Mouse (Mus musculus): Measurements from ENCODE around the gene Eif3k.

Eif3k gene

DNA sequence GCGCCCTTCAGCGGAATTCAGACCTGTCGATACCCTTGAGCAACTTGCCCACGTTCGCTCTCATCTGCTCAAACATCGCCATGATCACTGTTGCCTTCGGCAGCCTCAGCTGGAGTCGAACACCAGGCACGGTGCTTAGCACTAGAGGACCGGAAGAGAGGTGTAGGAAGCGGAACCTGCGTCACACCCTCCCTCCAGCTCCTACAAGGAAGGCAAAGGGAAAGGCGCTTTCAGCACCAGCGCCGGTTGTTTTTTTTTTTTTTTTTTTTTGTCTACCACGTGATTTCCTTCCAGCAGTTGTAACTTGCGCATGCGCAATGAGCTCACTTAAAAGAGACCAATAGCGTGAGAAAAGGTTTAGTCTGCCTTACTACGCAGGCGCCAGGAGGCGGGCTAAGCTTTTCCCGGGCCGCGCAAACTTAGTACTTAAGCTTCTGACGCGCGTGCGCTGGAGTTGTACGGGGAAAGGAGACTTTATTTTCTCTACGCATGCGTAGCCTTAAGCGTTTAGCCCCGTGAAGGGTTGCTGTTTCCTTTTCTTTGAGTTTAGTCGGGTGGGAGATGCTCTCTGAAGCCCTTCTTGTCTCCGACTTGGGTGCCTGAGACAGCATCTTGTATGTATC lies at the start of gene Eif3k, which contains the start of gene Map4k1:
TSS of gene Eif3k (minus strand) at position 214 of the 623 bp plus-strand sequence.
TSS of gene Map4k1 (plus strand) at position 400 of the 623 bp plus-strand sequence.
- DNase-seq: peak; percentile 99

DNA sequence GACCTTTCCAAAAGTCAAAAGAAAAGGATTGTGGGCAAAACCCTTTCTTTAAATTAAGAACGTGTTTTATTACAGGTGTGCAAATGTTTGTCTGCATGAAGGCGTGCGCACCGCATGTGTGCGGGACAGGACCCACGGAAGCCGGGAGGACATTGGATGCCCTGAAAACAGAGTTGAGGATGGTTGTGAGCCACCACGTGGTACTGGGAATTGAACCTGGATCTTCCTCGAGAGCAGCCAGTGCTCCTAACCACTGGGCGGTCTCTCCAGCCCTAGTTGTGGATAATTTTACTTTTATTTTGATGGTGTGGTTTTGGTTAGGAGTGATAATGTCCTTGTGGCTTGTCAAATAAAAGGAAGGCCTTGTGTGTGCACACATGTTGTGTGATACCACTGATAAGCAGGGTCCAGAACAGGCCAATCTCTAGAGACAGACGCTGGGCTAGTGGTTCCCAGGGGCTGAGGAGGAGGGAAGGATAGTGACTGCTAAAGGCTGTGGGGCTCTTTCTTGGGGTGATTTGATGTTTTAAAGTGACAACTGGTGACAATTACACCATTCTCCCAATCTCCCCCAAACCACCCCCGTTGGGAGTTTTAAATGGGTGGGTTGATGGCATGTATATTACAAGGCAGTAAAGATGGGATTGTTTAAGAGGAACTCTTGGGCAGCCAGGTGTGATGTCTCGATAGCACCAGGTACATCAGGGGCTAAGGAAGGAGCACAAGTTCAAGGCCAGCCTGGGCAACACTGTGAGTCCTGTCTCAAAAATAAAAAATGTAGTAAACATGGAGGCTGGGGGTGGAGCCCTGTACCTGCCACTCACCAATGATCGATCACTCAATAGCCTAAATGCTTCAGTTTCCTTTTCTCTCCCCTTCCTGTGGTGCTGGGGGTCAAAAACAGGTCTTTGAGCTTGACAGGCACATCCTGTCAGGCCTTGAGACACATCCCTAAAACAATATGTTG lies 48.3 kb upstream of the Eif3k start:
- DNase-seq: no peak

DNA sequence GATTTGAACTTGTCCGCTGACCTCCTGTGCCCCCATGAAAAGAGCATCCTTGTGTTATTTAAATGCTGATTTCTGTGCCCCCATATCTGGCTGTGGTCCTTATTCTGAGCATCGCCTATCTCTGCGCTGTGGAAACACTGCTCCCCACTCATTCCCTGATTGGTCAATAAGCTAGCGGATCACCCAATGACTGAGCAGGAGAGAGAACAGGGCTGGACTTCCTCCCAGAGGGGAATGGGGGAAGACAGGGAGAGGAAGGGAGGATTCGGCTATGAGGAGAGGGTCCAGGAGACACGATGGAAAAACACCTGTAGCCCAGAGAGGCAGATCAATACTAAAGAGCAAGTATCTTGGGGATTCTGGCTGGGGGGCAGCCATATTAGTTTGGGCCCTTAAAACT lies 47.1 kb upstream of the Eif3k start:
- no peak for DNase-seq

DNA sequence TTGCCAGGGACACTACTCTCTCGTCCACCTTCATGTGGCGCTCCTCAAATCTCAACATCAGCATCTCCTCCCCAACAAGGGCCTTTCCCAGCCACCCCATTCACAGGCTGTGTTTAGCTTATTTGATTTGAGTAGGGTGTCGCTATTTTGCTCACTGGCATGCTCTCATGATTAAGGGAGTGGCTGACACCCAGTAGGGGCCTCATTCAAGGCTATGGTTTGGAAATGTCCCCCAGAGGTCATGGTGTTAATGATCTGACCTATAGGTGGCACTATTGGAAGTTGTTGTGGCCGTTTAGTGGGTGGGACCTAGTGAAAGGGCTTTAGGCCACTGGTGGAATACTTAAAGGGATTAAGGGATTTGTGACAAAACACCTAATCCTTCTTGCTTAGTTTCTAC lies 45.1 kb upstream of the Eif3k start:
- no peak for DNase-seq

DNA sequence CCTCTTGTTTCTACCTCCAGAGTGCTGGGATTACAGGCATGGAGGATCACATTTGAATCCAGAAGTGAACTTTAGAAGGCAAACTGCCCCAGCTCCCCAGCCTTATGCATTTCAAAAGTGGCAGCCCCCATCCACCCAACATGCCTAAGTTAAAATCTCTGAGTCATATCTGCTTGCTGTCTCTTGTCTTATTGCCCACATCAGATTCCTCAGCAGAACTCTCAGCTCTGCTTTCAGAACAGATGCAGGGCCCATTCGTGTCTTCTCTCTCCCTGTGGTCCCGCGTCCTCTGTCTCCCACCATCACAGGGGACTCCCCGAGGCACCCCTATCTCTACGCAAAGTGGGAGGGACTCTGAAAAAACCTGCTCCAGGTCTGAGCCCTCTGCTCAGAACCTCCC lies 44.5 kb upstream of the Eif3k start:
- DNase-seq: no peak

DNA sequence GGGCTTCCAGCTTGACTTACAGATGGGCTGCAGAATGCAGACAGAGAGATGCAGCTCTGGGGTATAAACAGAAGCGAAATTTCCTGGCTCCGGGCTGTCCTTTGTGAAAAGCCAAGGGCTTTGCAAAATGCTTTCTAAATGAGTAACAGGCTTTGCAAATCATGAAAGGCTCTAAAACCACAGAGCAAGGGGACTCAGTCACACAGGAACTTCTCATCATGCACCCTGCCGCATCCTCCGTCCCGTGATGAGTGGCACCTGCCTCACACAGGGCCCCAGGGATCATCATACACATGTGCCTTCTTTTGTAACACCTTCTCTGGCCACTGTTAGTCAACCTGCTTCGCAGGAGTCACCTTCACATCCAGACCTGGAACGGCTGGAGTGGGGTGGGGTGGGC lies 43.9 kb upstream of the Eif3k start:
- no peak for DNase-seq

DNA sequence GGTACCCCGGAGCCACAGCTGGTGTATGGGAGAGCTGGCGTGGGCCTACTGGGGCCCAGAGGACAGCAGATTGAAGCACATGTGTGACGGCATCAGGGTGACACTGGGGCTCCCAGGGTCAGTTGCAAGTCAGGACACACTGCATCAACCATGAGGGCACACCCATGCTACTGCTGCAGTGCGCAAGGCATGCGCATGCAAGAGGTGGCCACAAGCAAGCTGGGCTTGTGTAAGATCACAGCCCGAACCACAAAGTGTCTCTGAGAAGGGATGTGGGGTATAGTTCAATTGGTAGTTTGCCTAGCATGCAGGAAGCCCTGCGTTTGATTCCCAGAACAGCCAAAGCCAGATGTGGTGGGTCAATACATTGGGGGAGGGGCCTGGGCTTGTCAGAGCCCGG lies 41.9 kb upstream of the Eif3k start:
- no peak for DNase-seq

DNA sequence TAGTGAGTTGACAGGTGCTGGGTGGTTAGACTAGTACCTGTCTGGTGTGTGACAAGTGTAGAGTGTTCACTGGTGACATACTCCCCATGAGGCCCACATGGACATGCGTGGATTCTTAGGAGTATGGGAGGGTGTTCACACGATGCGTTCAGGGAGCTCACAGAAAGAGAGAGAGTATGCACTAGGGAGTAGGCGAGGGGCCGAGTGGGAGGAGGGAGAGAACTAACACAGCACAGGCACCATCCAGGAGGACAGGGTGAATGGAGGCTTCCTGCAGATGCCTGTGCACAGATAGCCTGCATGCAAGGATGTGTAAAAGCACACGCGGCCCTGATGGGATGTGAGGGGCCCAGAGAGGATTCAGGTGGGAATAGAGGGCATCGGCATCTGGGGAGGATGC lies 40.8 kb upstream of the Eif3k start:
- DNase-seq: no peak

DNA sequence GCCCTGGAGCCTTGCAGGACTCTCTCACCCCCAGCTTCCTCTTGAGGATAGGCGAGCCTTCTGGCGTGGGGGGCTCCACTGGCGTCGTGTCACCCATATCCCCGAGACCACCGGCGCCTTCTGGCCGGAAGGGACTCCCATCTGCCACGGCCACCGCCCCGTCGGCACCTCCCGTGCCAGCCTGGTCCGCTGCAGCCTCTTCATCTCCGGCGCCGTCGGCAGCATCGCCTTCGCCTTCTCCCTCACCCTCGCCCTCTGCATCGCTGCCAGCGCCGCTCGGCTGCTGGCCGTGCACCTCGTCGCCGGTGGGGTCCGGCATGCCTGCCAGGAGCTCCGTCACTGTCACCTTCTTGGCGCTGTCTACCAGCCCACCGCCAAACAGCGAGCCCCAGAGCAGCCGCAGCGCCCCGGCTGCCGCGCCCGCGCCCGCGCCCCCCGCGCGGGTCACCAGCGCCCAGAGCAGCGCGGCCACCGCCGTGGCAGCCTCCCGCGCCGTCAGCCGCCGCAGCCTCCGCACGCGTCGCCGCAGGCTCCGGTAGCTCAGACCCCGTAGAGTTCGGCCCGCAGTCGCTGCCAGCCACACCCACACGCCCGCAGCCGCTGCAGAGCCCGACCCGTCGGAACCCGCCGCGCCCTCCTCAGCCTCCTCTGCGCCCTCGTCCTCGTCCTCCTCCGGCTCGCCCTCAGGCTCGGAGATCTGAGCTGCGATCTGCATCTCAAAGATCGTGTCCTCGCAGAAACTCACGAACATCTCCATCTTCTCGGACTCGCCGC lies 38.0 kb upstream of the Eif3k start:
- no peak for DNase-seq

DNA sequence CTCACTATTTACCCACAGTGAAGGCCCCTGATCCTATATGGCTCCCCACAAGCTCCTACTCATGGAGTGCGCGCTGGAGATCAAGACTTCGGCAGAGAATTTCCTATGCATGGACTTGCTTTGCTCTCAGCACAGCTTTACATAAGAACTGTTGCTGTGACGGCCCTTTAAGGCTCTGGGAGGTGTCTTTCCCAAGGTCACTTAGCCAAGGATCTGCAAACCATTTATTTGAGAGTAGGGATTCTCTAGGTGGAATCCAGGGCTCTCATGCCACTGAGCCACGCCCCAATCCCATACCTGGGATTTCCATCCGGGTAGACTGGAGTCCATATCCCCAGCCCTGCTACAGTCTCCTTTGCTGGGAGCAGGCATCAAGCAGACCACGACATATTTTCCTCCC lies 35.6 kb upstream of the Eif3k start:
- no peak for DNase-seq

DNA sequence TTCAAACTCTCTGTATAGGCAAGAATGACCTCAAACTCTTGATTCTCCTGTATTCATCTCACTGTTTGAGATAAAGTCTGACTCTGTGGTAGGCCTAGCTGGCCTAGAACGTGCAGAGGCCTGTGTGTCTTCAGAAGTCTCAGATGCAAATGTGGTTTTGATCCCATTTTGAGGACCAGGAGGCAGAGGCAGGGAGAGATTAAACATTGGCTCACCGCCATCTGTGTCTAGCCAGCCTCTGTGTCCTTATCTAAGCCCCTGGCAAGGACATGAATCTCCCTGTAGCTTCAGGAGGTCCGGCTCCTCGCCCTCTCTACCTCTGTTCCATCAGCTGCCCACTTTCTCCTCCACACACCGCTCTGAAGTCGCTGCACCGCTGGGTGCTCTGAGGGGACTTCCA lies 34.8 kb upstream of the Eif3k start:
- no peak for DNase-seq

DNA sequence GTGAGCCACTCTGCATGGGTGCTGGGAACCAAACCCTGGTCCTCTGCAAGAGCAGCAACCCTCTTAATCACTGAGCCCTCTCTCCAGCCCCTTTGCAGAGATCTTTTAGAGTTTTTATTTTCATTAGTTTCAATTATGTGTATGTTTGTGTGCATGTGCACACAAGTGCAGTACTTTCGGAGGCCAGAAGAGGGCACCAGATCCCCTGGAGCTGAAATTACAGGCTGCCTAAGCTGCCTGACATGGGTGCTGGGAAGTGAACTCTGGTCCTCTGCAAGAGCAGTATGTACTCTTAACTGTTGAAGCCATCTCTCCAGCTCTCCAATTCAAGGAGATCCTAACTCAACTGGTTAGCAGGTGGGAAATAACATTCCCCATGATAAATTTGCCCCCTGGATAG lies 33.3 kb upstream of the Eif3k start:
- no peak for DNase-seq

DNA sequence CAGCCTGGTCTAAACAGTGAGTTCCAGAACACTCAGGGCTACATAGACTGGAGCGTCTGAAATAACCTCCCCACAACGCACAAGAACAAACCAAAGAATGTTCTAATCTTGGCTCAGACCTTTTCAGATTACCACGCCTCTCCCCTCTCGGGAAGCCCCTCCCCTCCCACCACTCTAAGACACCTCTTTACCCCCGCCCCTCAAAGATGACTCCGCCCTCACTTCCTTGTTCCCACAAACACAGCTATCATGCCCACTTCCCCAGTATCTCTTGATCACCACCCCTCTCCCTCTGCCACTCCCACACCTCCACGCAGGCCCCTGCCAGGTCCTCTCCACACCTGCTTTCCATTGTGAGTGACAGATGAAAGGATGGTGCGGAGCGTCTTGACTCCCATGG lies 27.1 kb upstream of the Eif3k start:
- DNase-seq: no peak

DNA sequence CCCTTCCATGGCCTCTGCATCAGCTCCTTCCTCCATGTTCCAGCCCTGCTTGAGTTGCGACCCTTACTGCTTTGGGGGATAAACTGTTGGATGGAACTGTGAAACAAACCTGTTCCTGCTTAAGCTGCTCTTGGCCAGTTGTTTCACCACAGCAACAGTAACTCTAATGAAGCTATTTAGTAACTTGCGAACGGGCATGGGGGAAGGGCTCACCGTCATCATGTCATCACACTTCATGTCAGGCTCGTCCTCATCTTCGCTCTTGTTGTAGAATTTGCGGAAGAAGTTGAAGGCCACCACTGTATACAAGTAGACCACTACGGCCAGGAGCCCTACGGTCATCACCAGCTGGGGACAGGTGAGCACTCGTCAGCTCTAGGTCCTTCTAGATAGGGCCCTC lies 26.5 kb upstream of the Eif3k start:
- no peak for DNase-seq

DNA sequence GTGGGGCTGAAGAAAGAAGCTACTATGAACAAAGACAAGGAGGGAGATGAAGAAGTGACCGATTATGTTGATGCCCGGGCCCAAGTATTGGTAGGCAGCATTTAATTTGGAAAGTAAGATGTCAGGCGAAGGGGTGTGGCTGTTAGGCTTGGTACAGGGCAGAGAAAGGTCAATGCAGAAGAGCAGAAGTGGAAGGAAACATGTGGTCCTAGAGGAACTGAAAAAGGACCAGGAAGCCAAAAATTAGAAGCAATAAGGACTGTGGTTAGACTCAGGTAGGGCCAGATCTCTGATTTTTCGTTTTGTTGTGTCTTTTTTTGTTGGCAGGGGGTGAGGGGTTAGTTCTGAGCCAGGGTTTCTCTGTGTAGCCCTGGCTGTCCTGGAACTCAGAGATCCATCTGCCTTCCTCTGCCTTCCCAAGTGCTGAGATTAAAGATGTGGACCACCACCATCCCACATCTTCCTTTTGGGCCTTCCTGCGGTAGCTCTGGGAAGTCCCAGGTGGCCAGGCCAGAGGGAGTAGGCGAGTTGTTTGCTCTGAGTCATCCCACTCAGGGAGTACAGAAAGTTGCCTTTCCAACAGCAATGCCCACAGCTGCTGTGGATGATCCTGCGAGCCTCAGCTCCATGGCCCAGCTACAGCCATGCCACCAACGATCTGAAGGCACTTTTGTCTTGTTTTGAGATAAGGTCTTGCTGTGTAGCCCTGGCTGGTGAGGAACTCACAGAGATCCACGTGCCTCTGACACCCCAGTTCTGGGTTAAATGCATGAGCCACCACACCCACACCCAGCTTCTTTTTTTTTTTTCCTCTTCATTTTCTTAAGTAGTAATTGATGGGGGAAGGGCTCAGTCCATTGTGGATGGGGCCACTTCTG lies 25.8 kb upstream of the Eif3k start:
- no peak for DNase-seq

DNA sequence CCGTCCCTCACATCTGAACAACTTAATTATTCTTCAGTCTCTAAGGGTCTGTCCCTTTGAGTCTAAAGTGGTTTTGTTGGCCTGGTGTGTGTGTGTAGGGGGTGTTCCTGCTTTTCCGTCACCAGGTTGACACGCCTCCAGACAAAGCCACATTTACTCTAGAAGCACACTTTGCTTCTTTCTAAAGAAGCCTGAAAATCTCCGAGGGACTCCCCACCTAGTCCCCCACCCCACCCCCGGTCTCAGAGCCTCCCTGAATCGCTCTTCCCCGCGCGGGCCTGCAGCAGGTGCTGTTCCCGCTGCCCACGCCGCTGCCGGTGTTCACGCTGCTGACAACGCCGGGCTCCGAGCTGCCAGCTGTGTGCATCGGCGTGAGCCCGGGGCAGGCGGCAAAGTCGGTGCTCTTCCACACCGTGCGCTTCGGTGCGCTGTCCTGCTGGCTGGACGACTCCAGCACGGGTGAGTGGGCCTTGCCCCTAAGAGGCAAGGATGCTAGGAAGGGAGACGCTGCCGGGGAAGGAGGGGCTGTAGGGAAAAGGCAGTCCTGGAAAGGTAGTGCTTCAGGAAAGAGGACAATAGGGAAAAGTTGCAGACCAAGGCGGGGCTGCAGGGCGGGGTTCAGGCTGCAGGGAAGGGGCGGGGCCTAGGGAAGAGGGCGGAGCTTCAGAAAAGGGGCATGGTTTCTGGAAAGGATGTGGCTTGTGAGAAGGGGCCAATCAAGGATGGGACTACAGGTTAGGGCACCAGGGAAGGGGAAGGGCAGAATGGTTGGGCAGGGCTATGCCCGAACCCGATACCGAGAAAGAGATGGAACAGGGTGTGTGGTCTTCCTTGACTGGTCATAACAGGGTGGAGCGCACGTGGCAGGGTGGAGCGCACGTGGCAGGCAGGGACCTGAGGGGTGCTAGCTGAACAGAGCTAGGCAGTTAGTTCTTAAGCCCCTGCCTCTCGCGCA lies 19.3 kb upstream of the Eif3k start:
- DNase-seq: peak; percentile 42

DNA sequence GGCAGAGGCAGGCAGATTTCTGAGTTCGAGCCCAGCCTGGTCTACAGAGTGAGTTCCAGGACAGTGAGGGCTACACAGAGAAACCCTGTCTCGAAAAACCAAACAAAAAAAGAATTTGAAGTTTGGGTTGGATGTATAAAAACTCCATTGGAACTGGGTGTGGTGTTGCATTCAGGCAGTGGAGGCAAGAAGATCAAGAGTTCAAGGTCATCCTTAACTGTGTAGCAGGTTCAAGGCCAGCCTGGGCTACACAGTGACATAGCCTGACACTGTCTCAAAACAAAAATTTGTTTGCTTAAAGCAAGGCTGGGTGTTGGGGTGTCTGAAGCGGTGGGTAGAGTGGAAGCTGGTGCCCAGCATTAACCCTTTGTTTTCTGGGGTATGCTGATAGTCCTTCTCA lies 11.7 kb upstream of the Eif3k start:
- DNase-seq: no peak

DNA sequence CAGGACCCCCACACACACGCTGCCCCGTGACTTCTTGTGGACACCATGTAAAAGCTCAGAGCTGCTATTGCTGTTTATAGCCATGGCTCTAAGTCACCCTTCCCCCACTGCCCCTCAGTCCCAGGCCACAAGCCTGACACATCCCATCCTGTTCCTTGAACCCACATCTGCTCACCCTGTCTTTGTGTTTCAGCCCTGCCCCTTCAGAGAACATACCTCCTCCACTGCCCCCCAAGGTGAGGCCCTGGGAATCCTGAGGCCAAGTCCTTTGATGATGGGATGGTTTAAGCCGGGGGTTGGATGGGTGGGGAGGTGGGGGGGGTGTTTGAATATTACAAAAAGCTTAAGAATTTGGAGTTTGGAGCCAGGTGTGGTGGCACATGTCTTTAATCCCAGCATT lies 11.3 kb upstream of the Eif3k start:
- no peak for DNase-seq

DNA sequence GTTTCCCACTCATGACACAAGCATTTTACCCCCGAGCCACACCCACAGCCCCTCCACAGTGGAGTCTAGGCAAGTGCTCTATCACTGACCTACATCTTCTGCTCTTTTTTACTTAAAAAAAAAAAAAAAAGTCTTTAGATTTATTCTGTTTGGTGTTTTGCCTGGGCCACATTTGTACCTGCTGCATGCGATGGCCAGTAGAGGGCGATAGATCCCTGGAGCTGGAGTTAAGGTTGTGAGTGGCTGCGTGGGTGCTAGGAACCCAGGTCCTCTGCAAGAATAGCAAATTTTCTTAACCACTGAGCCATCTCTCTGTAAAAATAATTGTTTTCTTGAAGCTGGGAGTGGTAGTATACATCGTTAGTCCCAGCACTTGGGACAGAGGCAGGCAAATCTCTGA lies 10.0 kb upstream of the Eif3k start:
- DNase-seq: no peak

DNA sequence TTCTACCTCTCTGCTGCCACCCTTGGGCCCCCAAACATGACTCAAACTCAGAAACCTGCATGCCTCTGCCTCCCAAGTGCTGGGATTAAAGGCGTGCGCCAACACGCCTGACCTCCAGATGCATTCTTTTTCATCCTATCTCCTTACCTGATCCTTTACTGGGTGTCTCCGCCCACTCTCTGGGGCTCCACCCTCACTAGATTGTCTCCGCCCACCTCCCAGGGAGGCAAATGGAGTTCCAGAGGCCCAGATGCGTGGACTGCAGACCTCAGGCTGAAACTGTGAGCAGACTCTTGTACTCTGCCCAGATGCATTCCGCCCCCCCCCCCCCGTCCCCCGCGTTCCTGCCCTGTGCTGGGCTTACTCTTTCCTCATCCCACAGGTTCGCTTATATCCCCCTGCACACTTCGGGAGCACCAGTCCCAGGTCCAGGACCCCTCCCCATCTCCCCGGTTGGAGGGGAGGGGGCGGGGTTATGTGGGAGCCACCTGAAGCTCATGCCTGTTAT lies 9.2 kb upstream of the Eif3k start:
- DNase-seq: no peak

DNA sequence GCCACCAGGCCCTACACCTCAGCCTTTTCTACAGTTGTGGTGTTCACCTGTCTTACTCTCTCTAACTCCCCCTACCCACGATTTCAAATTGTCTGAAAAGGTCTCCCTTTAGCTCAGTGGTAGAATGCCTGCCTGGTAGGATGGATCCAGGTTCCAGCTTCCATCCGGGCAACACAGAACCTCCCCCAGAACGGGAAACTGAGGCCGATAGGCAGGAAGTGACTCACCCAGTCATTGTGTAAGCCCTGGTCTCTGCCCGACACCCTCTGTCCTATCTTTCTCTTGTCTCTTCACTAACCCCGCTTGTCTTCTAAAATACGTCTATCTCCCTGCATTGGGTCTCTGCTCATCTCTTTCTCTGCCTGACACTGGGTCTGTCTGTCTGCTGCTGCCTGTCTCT lies 3.5 kb upstream of the Eif3k start:
- DNase-seq: no peak

All from kidney, adult 9 months (tissue).